Mouse (Mus musculus) A20 (cell line): ENCODE measurements around the gene Cfap206.

Source experiments
- DNase-seq: peaks from one replicate; pipeline ENCODE4 v3.0.0-alpha.2; 2011; ENCODE audit warnings: low read depth, low spot score

Gene Cfap206

GRCm38 (mm10) chr4:34729851-34730341 lies at the start of gene Cfap206:
Gene Cfap206, minus strand, starts transcription at chr4:34730206.
- DNase-seq: peak; percentile 71

- peak; percentile 93 for DNase-seq
These were observed 47.9 kb upstream of the Cfap206 start, which contains the start of gene Smim8 for GRCm38 (mm10) chr4:34777677-34778527. Gene Smim8, minus strand, starts transcription at chr4:34778423.

GRCm38 (mm10) chr4:34771652-34772371 lies 41.8 kb upstream of the Cfap206 start:
- no peak for DNase-seq

- DNase-seq: no peak
These were observed 26.2 kb upstream of the Cfap206 start, which contains the start of gene Gm136 for GRCm38 (mm10) chr4:34756163-34756562. Gene Gm136, minus strand, starts transcription at chr4:34756263.

- DNase-seq: no peak
These were observed 19.2 kb upstream of the Cfap206 start for GRCm38 (mm10) chr4:34749236-34749635.

- no peak for DNase-seq
These were observed 4.5 kb upstream of the Cfap206 start for GRCm38 (mm10) chr4:34734461-34734860.

GRCm38 (mm10) chr4:34733415-34733814 lies 3.4 kb upstream of the Cfap206 start:
- DNase-seq: peak; percentile 36

GRCm38 (mm10) chr4:34725710-34726109 lies 4.3 kb downstream of the Cfap206 start:
- DNase-seq: peak; percentile 8

GRCm38 (mm10) chr4:34724306-34724705 lies 5.7 kb downstream of the Cfap206 start:
- no peak for DNase-seq

- no peak for DNase-seq
These were observed 6.8 kb downstream of the Cfap206 start for GRCm38 (mm10) chr4:34723186-34723585.

GRCm38 (mm10) chr4:34720127-34720895 lies 9.7 kb downstream of the Cfap206 start:
- DNase-seq: no peak

GRCm38 (mm10) chr4:34719421-34719820 lies 10.6 kb downstream of the Cfap206 start:
- no peak for DNase-seq

- no peak for DNase-seq
These were observed 14.9 kb downstream of the Cfap206 start for GRCm38 (mm10) chr4:34715062-34715461.

GRCm38 (mm10) chr4:34708127-34708526 lies 21.9 kb downstream of the Cfap206 start:
- DNase-seq: no peak

GRCm38 (mm10) chr4:34707248-34707647 lies 22.8 kb downstream of the Cfap206 start:
- no peak for DNase-seq

- peak; percentile 23 for DNase-seq
These were observed 27.0 kb downstream of the Cfap206 start for GRCm38 (mm10) chr4:34703029-34703428.

- no peak for DNase-seq
These were observed 27.8 kb downstream of the Cfap206 start for GRCm38 (mm10) chr4:34702231-34702630.

GRCm38 (mm10) chr4:34701528-34701927 lies 28.5 kb downstream of the Cfap206 start:
- DNase-seq: peak; percentile 87

GRCm38 (mm10) chr4:34688021-34688420 lies 42.0 kb downstream of the Cfap206 start:
- DNase-seq: no peak

GRCm38 (mm10) chr4:34686874-34687567 lies 43.0 kb downstream of the Cfap206 start, which contains the start of gene Slc35a1:
Gene Slc35a1, minus strand, starts transcription at chr4:34687438.
- DNase-seq: peak; percentile 93

- peak; percentile 26 for DNase-seq
These were observed 49.5 kb downstream of the Cfap206 start for GRCm38 (mm10) chr4:34680530-34680929.
